Mouse (Mus musculus) myocyte (in vitro differentiated cells): ENCODE measurements around the gene Tmem147. TPM values are rescaled to one million over a fixed set of nuclear protein-coding genes. Genes with fewer than 3 reads are reported as not detected.
"Not testable (repeated sequence)": the region's sequence is repeated elsewhere in the genome, so short reads cannot be mapped to it uniquely, and the experiment has no call there.

Experiments
- H3K27me3 ChIP-seq: one replicate; pipeline ENCODE4 v1.6.1; 2011; ENCODE audit not compliant: control insufficient read depth, insufficient read depth, insufficient read length
- H3K36me3 ChIP-seq: one replicate; pipeline ENCODE4 v1.6.1; 2011; ENCODE audit not compliant: control insufficient read depth, insufficient read depth
- H3K4me2 ChIP-seq: one replicate; pipeline ENCODE4 v1.6.1; 2011; ENCODE audit warnings: low read depth, control low read depth
- H3K4me3 ChIP-seq: one replicate; pipeline ENCODE4 v1.5.1; 2011; ENCODE audit warnings: mild to moderate bottlenecking, control low read depth, moderate library complexity
- H3K79me2 ChIP-seq: one replicate; pipeline ENCODE4 v1.6.1; 2011; ENCODE audit not compliant: control insufficient read depth, insufficient read depth
- H3ac ChIP-seq: one replicate; pipeline ENCODE4 v1.6.1; 2011; ENCODE audit not compliant: control insufficient read depth, insufficient read length
- CEBPB ChIP-seq: IDR thresholded peaks from 2 replicates; pipeline ENCODE4 v1.6.1; 2011; ENCODE audit warnings: mild to moderate bottlenecking, moderate library complexity; ENCODE audit not compliant: poor library complexity, insufficient read depth, severe bottlenecking
- E2F4 ChIP-seq: IDR thresholded peaks from one replicate; pipeline ENCODE4 v1.6.1; 2011; ENCODE audit warnings: mild to moderate bottlenecking, control low read depth, moderate library complexity; ENCODE audit not compliant: insufficient read depth
- MAX ChIP-seq: IDR thresholded peaks from one replicate; pipeline ENCODE4 v1.6.1; 2011; ENCODE audit warnings: low read depth, mild to moderate bottlenecking, control low read depth
- MYOD1 ChIP-seq, 3 experiments: IDR thresholded peaks; one replicate each; pipeline ENCODE4 v1.6.1; 2011; ENCODE audit warnings: control low read depth in 2 of 3, low read depth in 2 of 3, mild to moderate bottlenecking in 2 of 3, moderate library complexity in 1 of 3; ENCODE audit not compliant: insufficient read length in 2 of 3, control insufficient read depth in 1 of 3
- MYOG ChIP-seq, 3 experiments: IDR thresholded peaks; one replicate each; pipeline ENCODE4 v1.6.1; 2011; ENCODE audit warnings: control low read depth in 2 of 3, low read depth in 2 of 3, mild to moderate bottlenecking in 2 of 3; ENCODE audit not compliant: insufficient read length in 2 of 3, control insufficient read depth in 1 of 3, insufficient read depth in 1 of 3
- POLR2A ChIP-seq: IDR thresholded peaks from one replicate; pipeline ENCODE4 v1.6.1; 2011; ENCODE audit warnings: low read depth, mild to moderate bottlenecking, control low read depth, moderate library complexity; ENCODE audit not compliant: insufficient read length
- POLR2AphosphoS2 ChIP-seq: IDR thresholded peaks from one replicate; pipeline ENCODE4 v1.6.1; 2011; ENCODE audit warnings: low read depth, control low read depth; ENCODE audit not compliant: insufficient read length
- REST ChIP-seq: IDR thresholded peaks from one replicate; pipeline ENCODE4 v1.6.1; 2011; ENCODE audit warnings: mild to moderate bottlenecking, control low read depth, moderate library complexity; ENCODE audit not compliant: insufficient read depth, insufficient read length
- SRF ChIP-seq: IDR thresholded peaks from one replicate; pipeline ENCODE4 v1.6.1; 2011; ENCODE audit warnings: low read depth; ENCODE audit not compliant: control insufficient read depth, insufficient read length
- TCF12 ChIP-seq: IDR thresholded peaks from one replicate; pipeline ENCODE4 v1.6.1; 2011; ENCODE audit warnings: mild to moderate bottlenecking, control low read depth; ENCODE audit not compliant: poor library complexity, insufficient read depth, severe bottlenecking
- TCF3 ChIP-seq: IDR thresholded peaks from one replicate; pipeline ENCODE4 v1.6.1; 2011; ENCODE audit warnings: low read depth, control low read depth; ENCODE audit not compliant: insufficient read length
- USF1 ChIP-seq: IDR thresholded peaks from one replicate; pipeline ENCODE4 v1.6.1; 2011; ENCODE audit warnings: low read depth, mild to moderate bottlenecking, control low read depth, moderate library complexity
- polyA plus RNA-seq: library from polyadenylated mRNA; unstranded; fragments of >200 nt; fragmentation: generic; extraction: Trizol; gene quantifications from one replicate; pipeline ENCODE4 v1.2.1, GENCODE M21; 2012; ENCODE audit warnings: missing spikeins

Gene Tmem147
- polyA plus RNA-seq, 1 experiment = 241 TPM

DNA sequence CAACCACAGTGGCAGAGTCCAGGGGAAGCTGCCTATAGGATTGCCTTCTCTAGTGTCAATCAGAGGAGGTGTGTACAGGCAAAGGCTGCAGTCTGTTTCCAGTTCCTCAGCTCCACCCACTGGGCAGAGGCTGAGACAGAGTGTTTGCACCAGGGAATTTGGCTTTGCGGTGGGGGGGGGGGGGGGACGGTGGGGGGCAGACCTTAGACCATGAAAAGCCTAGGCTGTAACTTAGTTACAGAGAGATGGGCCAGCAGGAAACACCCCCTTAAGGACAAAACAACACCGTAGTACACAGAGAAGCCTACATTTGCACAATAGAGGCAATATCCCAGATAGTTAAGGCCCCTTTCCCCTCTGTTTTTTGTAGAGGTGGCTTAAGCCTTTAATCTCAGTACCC, 27.7 kb upstream of the Tmem147 start:
- no peaks in the 10 kb centered on the region for H3K79me2 ChIP-seq
- TF ChIP-seq TCF12 (no peak), CEBPB (no peak), SRF (no peak), MYOD1 (IDR thresholded peaks at IDR 0.05; ENCODE audit: control insufficient read depth in 1 of 3, insufficient read length in 2 of 3, low read depth in 2 of 3) (no peak), REST (no peak)
- H3K4me2 ChIP-seq = no peak overlapping the region
- H3K36me3 ChIP-seq = no peaks in the 10 kb centered on the region
- no peaks in the 10 kb centered on the region for H3K27me3 ChIP-seq
- no peak overlapping the region for H3ac ChIP-seq
- no peak overlapping the region for H3K4me3 ChIP-seq

DNA sequence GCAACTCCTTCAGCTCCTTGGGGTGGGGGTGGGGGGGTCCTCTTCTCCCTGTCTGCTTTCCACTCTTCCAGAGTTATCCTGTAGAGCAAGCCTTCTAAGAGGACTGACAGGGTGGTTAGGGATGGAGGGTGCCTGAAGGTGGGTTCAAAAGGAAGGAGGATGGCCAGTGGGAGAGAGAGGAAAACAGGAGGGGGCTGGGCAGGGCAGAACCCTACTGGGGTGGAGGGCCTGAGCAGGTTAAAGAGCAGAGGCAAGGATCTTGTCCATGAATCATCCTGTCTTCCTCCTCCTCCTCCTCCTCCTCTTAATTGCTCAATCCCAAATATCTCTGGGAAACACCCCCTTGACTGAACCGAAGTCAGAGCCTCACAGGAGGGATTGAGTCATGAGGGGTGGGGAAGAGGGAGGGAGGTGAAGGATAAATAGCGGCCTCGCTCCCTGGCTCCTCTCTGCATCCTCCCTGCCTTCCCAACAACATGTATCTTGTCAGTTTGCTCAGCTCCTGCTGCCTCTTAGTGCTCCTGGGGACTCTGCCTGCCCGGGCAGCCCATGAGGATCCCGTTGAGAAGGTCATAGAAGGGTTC, 21.8 kb upstream of the Tmem147 start, which contains the start of gene Sbsn:
Gene Sbsn (plus strand): TSS at position 386 of the 584 bp plus-strand sequence.
- TF ChIP-seq TCF3 = no peak
- no peak for TF ChIP-seq USF1
- no peak for TF ChIP-seq MYOG (IDR thresholded peaks at IDR 0.05; ENCODE audit: control insufficient read depth in 1 of 3, insufficient read depth in 1 of 3, insufficient read length in 2 of 3, low read depth in 2 of 3)
- TF ChIP-seq REST = no peak
- no peak for TF ChIP-seq SRF
- TF ChIP-seq MAX = no peak
- TF ChIP-seq POLR2A = no peak
- no peak for TF ChIP-seq MYOD1 (IDR thresholded peaks at IDR 0.05; ENCODE audit: control insufficient read depth in 1 of 3, insufficient read length in 2 of 3, low read depth in 2 of 3)
- no peak for TF ChIP-seq CEBPB
- no peak for TF ChIP-seq TCF12
- no peak for TF ChIP-seq E2F4
- TF ChIP-seq POLR2AphosphoS2 = no peak
- Histone ChIP-seq H3K36me3 (no peaks in the 10 kb centered on the region), H3ac (no peak within 1 kb of the TSS), H3K27me3 (no peaks in the 10 kb centered on the region), H3K4me2 (no peak within 1 kb of the TSS), H3K79me2 (no peaks in the 10 kb centered on the region), H3K4me3 (no peak within 1 kb of the TSS)

DNA sequence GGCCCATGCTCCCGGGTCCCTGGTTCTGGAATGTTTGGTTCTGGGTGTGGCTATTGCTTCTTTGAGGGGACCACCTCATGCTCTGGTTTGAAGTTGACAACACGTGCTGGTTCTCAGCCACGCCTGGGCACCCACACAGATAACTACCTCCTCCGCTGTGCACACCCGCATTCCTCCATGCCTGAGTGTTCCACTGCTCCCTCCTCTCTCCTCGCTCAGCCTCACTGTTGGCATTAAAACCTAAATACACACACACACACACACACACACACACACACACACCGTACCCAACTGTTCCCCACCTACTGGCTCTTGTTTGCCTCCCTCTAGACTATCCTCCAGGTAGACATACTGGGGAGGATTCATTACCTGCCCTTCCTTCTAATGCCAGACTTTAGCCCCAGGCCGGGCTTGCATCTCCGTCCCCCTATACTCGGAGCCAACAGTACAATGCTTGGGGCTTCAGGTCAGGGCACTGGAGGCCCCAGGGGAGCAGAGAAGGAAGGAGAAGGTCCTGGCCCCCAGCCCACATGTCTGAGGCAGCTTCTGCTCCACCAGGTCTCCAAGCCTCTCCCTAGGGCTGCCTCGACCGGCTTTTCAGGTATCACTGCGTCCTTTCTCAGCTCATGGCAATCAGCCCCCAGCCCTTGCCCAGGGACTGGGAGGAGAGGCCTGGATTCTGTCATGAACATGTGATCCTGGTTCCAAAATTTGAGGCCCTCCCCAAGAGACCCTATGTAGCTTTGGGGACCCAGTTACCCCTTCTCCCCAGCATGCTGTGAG, 20.7 kb upstream of the Tmem147 start:
- H3K79me2 ChIP-seq = no peaks in the 10 kb centered on the region
- H3K36me3 ChIP-seq = no peaks in the 10 kb centered on the region
- H3K27me3 ChIP-seq = no peaks in the 10 kb centered on the region
- H3ac ChIP-seq = no peak overlapping the region
- no peak for TF ChIP-seq POLR2AphosphoS2
- H3K4me2 ChIP-seq = no peak overlapping the region
- H3K4me3 ChIP-seq = no peak overlapping the region

DNA sequence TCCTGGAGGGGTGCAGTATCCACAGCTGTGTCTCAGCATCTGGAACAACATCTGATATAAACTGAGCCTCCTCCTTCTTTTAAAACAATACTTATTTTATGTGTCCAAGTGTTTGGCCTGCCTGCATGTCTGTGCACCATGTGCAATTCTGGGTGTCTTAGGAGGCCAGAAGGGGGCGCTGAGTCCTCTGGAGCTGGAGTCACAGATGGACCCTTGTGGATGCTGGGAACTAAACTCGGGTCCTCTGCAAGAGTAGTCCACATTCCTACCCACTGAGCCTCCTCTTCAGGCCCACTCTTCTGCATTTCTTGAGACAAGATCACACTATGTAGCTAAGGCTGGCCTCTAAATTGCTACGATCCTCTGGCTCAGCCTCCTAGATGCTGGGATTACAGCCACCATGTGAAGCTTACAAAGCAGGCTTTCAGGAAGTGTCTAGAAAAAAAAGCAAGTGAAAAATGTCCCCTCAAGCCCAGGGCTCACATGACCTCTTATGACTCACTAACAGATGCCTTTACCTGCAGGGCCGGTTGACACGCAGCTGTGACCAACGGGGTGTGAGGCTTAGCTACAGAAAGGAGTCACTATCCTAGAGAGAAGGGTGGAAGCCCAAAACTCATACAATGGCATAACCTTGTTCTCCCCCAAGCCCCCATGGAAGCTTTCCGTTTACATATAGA, 18.3 kb upstream of the Tmem147 start:
- no peak for TF ChIP-seq TCF12
- H3K27me3 ChIP-seq = no peaks in the 10 kb centered on the region

DNA sequence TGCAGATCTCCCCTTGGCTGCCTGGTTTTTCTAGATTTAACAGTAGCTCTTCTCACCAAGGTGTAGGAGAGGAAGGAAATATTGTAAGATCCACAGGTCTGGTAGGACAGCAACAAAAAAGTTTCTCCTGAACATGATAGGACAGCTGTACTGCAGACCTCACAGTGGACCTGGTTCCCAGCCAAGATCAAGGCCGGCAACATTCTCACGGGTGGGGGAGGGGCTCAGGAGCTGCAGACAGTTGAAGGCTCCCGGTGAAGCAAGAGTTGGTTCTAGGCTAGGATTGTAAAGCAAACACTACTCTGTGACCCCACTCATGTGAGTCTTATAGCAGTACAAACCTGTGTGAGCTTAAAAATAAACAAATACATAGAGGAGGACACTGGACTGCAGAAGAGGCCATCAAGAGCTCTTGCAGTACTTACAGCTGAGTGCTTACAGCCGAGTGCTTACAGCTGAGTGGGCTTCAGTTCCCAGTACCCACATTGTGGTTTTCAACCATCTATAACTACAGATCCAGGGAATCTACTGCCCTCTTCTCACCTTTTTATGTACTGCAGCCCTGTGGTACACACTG, 14.8 kb upstream of the Tmem147 start:
- no peaks in the 10 kb centered on the region for H3K27me3 ChIP-seq
- H3K79me2 ChIP-seq = no peaks in the 10 kb centered on the region
- no peak overlapping the region for H3ac ChIP-seq
- no peaks in the 10 kb centered on the region for H3K36me3 ChIP-seq
- no peak for TF ChIP-seq MYOD1 (IDR thresholded peaks at IDR 0.05; ENCODE audit: control insufficient read depth in 1 of 3, insufficient read length in 2 of 3, low read depth in 2 of 3)
- TF ChIP-seq E2F4 = no peak
- TF ChIP-seq MYOG (IDR thresholded peaks at IDR 0.05; ENCODE audit: control insufficient read depth in 1 of 3, insufficient read depth in 1 of 3, insufficient read length in 2 of 3, low read depth in 2 of 3) = no peak
- TF ChIP-seq CEBPB = no peak
- TF ChIP-seq SRF = no peak
- TF ChIP-seq TCF3 = no peak
- no peak for TF ChIP-seq POLR2AphosphoS2
- TF ChIP-seq POLR2A = no peak
- TF ChIP-seq USF1 = no peak
- TF ChIP-seq TCF12 = no peak
- TF ChIP-seq MAX = no peak
- no peak for TF ChIP-seq REST
- no peak overlapping the region for H3K4me3 ChIP-seq
- H3K4me2 ChIP-seq = no peak overlapping the region

More for the DNA sequence above, 18.3 kb upstream of the Tmem147 start:
- Histone ChIP-seq H3K4me3 (no peak overlapping the region), H3K4me2 (no peak overlapping the region), H3ac (no peak overlapping the region), H3K36me3 (no peaks in the 10 kb centered on the region), H3K79me2 (no peaks in the 10 kb centered on the region)

DNA sequence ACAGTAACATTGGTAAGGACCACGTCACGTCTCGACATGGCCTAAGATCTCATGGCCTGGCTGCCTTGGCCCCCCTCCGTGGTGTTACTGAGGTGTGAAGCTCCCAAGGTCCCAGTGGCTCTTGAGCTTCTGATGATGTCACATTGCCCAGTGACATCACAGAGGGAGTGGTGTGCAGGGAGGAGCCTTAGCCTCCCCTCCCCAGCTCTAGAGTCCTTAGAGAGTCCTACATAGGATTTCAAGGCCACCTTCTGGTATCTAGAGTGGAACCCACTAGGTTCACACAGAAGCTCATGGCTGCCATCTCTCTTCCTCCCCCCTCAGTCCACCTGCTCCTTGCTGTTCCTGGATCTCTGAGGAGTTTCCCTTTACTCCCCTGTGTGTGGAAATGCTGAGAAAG, 14.3 kb upstream of the Tmem147 start, which contains the start of gene Gapdhs:
Gene Gapdhs (minus strand): TSS at position 65 of the 400 bp plus-strand sequence.
- not testable (repeated sequence) for H3K27me3 ChIP-seq, H3K4me2 ChIP-seq, H3ac ChIP-seq, H3K36me3 ChIP-seq, H3K4me3 ChIP-seq, H3K79me2 ChIP-seq

DNA sequence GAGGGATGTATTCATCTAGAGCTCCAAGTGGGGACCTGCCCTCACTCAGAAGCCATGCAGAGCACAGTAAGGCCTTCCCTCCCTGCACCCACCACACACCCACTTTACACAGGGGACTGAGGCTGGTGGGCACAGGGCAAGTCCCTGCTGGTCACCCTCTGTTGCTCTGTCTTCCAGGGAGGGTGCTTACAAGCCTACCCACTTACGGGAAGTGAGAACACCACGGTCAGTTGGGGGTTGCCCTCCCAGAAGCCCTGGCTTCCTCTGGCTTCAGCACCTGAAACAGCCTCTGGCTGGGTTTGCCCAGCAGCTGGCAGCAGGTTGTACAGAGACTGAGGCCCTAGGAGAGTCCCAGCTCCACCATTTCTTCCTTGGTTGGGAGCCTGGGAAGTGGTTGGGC, 13.2 kb upstream of the Tmem147 start:
- not testable (repeated sequence) for H3ac ChIP-seq, H3K27me3 ChIP-seq, H3K79me2 ChIP-seq, H3K36me3 ChIP-seq, H3K4me2 ChIP-seq, H3K4me3 ChIP-seq
